Mouse (Mus musculus): ENCODE measurements at regions not wholly inside any gene's neighbourhood (a gene's known extent, or its start where the extent isn't known, plus 50 kb on each side); places are given as distances from the start of the nearest gene placed in this dataset.

- H3K9me3 ChIP-seq (ENCODE audit: control insufficient read depth, low read length) = no peaks in the 10 kb centered on the region
- ATAC-seq (ENCODE audit: low FRiP score, low TSS enrichment) = 0 out of 2 replicates have a peak, but pooled peaks have one; percentile 35
- no peak overlapping the region for H3K27ac ChIP-seq (ENCODE audit: low read depth, low read length)
- no peaks in the 10 kb centered on the region for H3K36me3 ChIP-seq (ENCODE audit: control insufficient read depth, insufficient read depth, low read length)
- no peaks in the 10 kb centered on the region for H3K27me3 ChIP-seq (ENCODE audit: control insufficient read depth, insufficient read depth, low read length)
- peak overlapping the region; percentile 8; the same call in 1 of the 2 replicates for H3K4me2 ChIP-seq (replicated peaks; ENCODE audit: low read depth, low read length)
- no peak overlapping the region for H3K9ac ChIP-seq (ENCODE audit: low read depth, low read length)
- WGBS = 24% methylated on average over 15 of the region's 15 CpGs
- H3K4me3 ChIP-seq (ENCODE audit: low read length) = no peak overlapping the region
- H3K4me1 ChIP-seq (ENCODE audit: control insufficient read depth, insufficient read depth, low read length) = peaks cover 3% of the 10 kb centered on the region; the same call in 1 of the 2 replicates
These were observed 155.6 kb downstream of the Arrdc4 start for GRCm38 (mm10) chr7:68593344-68594016.

- H3K9me3 ChIP-seq (ENCODE audit: control insufficient read depth, low read length) = no peaks in the 10 kb centered on the region
- no peak overlapping the region for H3K4me2 ChIP-seq (replicated peaks; ENCODE audit: low read depth, low read length)
- no peaks in the 10 kb centered on the region for H3K36me3 ChIP-seq (ENCODE audit: control insufficient read depth, insufficient read depth, low read length)
- H3K9ac ChIP-seq (ENCODE audit: low read depth, low read length) = no peak overlapping the region
- WGBS = 81% methylated on average over 13 of the region's 13 CpGs
- ATAC-seq (ENCODE audit: low FRiP score, low TSS enrichment) = no peak
- H3K27me3 ChIP-seq (ENCODE audit: control insufficient read depth, insufficient read depth, low read length) = no peaks in the 10 kb centered on the region
- H3K27ac ChIP-seq (ENCODE audit: low read depth, low read length) = no peak overlapping the region
- H3K4me3 ChIP-seq (ENCODE audit: low read length) = no peak overlapping the region
- no peaks in the 10 kb centered on the region for H3K4me1 ChIP-seq (ENCODE audit: control insufficient read depth, insufficient read depth, low read length)
These were observed 166.3 kb downstream of the Arrdc4 start for GRCm38 (mm10) chr7:68582540-68583325.

GRCm38 (mm10) chr7:68580650-68581049 lies 168.4 kb downstream of the Arrdc4 start:
- H3K9me3 ChIP-seq (ENCODE audit: control insufficient read depth, low read length) = no peaks in the 10 kb centered on the region
- no peak for ATAC-seq (ENCODE audit: low FRiP score, low TSS enrichment)
- H3K27me3 ChIP-seq (ENCODE audit: control insufficient read depth, insufficient read depth, low read length) = no peaks in the 10 kb centered on the region
- H3K9ac ChIP-seq (ENCODE audit: low read depth, low read length) = no peak overlapping the region
- H3K27ac ChIP-seq (ENCODE audit: low read depth, low read length) = no peak overlapping the region
- H3K36me3 ChIP-seq (ENCODE audit: control insufficient read depth, insufficient read depth, low read length) = no peaks in the 10 kb centered on the region
- no peaks in the 10 kb centered on the region for H3K4me1 ChIP-seq (ENCODE audit: control insufficient read depth, insufficient read depth, low read length)
- WGBS = 49% methylated on average over 4 of the region's 4 CpGs
- no peak overlapping the region for H3K4me3 ChIP-seq (ENCODE audit: low read length)
- H3K4me2 ChIP-seq (replicated peaks; ENCODE audit: low read depth, low read length) = no peak overlapping the region

- H3K9ac ChIP-seq (ENCODE audit: low read depth, low read length) = no peak overlapping the region
These were observed 169.4 kb downstream of the Arrdc4 start for GRCm38 (mm10) chr7:68579666-68580065.

GRCm38 (mm10) chr7:68579216-68579615 lies 169.8 kb downstream of the Arrdc4 start:
- no peak for ATAC-seq (ENCODE audit: low FRiP score, low TSS enrichment)
- WGBS = 47% methylated on average over 8 of the region's 8 CpGs
- Histone ChIP-seq H3K4me3 (ENCODE audit: low read length) (no peak overlapping the region), H3K4me2 (replicated peaks; ENCODE audit: low read depth, low read length) (no peak overlapping the region), H3K27me3 (ENCODE audit: control insufficient read depth, insufficient read depth, low read length) (no peaks in the 10 kb centered on the region), H3K9ac (ENCODE audit: low read depth, low read length) (no peak overlapping the region), H3K36me3 (ENCODE audit: control insufficient read depth, insufficient read depth, low read length) (no peaks in the 10 kb centered on the region), H3K27ac (ENCODE audit: low read depth, low read length) (no peak overlapping the region), H3K4me1 (ENCODE audit: control insufficient read depth, insufficient read depth, low read length) (no peaks in the 10 kb centered on the region), H3K9me3 (ENCODE audit: control insufficient read depth, low read length) (no peaks in the 10 kb centered on the region)

More at GRCm38 (mm10) chr7:68579666-68580065, 169.4 kb downstream of the Arrdc4 start:
- 0 out of 2 replicates have a peak, but pooled peaks have one; percentile 28 for ATAC-seq (ENCODE audit: low FRiP score, low TSS enrichment)
- H3K9me3 ChIP-seq (ENCODE audit: control insufficient read depth, low read length) = no peaks in the 10 kb centered on the region
- 10% methylated on average over 10 of the region's 10 CpGs for WGBS
- H3K4me3 ChIP-seq (ENCODE audit: low read length) = peak overlapping the region; percentile 20; the same call in 1 of the 2 replicates
- H3K4me2 ChIP-seq (replicated peaks; ENCODE audit: low read depth, low read length) = peak overlapping the region; percentile 34
- H3K27me3 ChIP-seq (ENCODE audit: control insufficient read depth, insufficient read depth, low read length) = no peaks in the 10 kb centered on the region
- no peaks in the 10 kb centered on the region for H3K36me3 ChIP-seq (ENCODE audit: control insufficient read depth, insufficient read depth, low read length)
- H3K4me1 ChIP-seq (ENCODE audit: control insufficient read depth, insufficient read depth, low read length) = no peaks in the 10 kb centered on the region
- H3K27ac ChIP-seq (ENCODE audit: low read depth, low read length) = no peak overlapping the region

- no peak for ATAC-seq (ENCODE audit: low FRiP score, low TSS enrichment)
- WGBS = 63% methylated on average over 4 of the region's 4 CpGs
- Histone ChIP-seq H3K9ac (ENCODE audit: low read depth, low read length) (no peak overlapping the region), H3K27ac (ENCODE audit: low read depth, low read length) (no peak overlapping the region), H3K4me3 (ENCODE audit: low read length) (no peak overlapping the region), H3K9me3 (ENCODE audit: control insufficient read depth, low read length) (peaks cover 3% of the 10 kb centered on the region; the same call in 1 of the 2 replicates), H3K4me2 (replicated peaks; ENCODE audit: low read depth, low read length) (no peak overlapping the region), H3K36me3 (ENCODE audit: control insufficient read depth, insufficient read depth, low read length) (no peaks in the 10 kb centered on the region), H3K4me1 (ENCODE audit: control insufficient read depth, insufficient read depth, low read length) (no peaks in the 10 kb centered on the region), H3K27me3 (ENCODE audit: control insufficient read depth, insufficient read depth, low read length) (no peaks in the 10 kb centered on the region)
These were observed 177.7 kb downstream of the Arrdc4 start for GRCm38 (mm10) chr7:68571315-68571714.

- Histone ChIP-seq H3K36me3 (ENCODE audit: control insufficient read depth, insufficient read depth, low read length) (no peaks in the 10 kb centered on the region), H3K4me1 (ENCODE audit: control insufficient read depth, insufficient read depth, low read length) (no peaks in the 10 kb centered on the region), H3K9ac (ENCODE audit: low read depth, low read length) (no peak overlapping the region), H3K9me3 (ENCODE audit: control insufficient read depth, low read length) (peaks cover 3% of the 10 kb centered on the region; the same call in 1 of the 2 replicates), H3K4me2 (replicated peaks; ENCODE audit: low read depth, low read length) (no peak overlapping the region), H3K27ac (ENCODE audit: low read depth, low read length) (no peak overlapping the region), H3K27me3 (ENCODE audit: control insufficient read depth, insufficient read depth, low read length) (no peaks in the 10 kb centered on the region), H3K4me3 (ENCODE audit: low read length) (no peak overlapping the region)
- peak; percentile 89 for ATAC-seq (ENCODE audit: low FRiP score, low TSS enrichment)
- WGBS = 29% methylated on average over 9 of the region's 9 CpGs
These were observed 180.9 kb downstream of the Arrdc4 start for GRCm38 (mm10) chr7:68568127-68568510.

GRCm38 (mm10) chr7:68567452-68568126 lies 181.5 kb downstream of the Arrdc4 start:
- Histone ChIP-seq H3K9me3 (ENCODE audit: control insufficient read depth, low read length) (peaks cover 3% of the 10 kb centered on the region; the same call in 1 of the 2 replicates), H3K4me3 (ENCODE audit: low read length) (no peak overlapping the region), H3K36me3 (ENCODE audit: control insufficient read depth, insufficient read depth, low read length) (no peaks in the 10 kb centered on the region), H3K9ac (ENCODE audit: low read depth, low read length) (no peak overlapping the region), H3K4me1 (ENCODE audit: control insufficient read depth, insufficient read depth, low read length) (no peaks in the 10 kb centered on the region), H3K27ac (ENCODE audit: low read depth, low read length) (no peak overlapping the region), H3K4me2 (replicated peaks; ENCODE audit: low read depth, low read length) (no peak overlapping the region), H3K27me3 (ENCODE audit: control insufficient read depth, insufficient read depth, low read length) (no peaks in the 10 kb centered on the region)
- WGBS = 28% methylated on average over 3 of the region's 3 CpGs
- peak; percentile 72 for ATAC-seq (ENCODE audit: low FRiP score, low TSS enrichment)

All from kidney, embryonic 14.5 days (tissue).